Comparison of ENCODE assay signal across 7 mouse cellular contexts in the genomic region with DNA sequence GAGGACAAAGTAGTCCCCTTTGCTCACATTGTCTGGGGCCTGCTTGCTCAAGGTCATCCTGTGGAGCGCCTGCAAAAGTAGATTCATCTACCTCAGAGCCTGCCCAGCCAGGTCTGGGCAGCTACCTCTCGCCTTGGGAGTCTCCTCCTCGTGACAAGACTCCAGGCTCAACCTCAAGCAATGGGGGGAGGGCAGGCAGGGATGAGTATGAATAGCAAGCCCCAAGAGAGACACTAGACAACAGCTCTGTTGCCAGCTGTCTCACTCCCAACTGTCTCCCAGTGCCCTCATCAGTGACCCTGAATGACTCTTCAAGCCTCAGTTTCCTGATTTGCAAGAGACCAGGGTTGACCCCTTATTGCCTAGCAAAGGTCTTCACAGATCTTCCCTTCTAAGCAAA. TPM values are rescaled to one million over a fixed set of nuclear protein-coding genes. Genes with fewer than 3 reads are reported as not detected.
A peak's percentile ranks its signal among the peaks of the same experiment; 100 is the strongest.
DNase-seq lines count a peak whose midpoint lies in the region; ATAC-seq and TF ChIP-seq lines count a peak whose summit lies in the region.

No protein-coding gene starts in this region.

- DNase-seq in midbrain, postnatal 0 days (ENCODE audit: low spot score) = no peak
- peak; percentile 46 for DNase-seq in embryonic facial prominence, embryonic 14.5 days (ENCODE audit: low spot score)
- peak; percentile 47 for DNase-seq in testis, postnatal 10 days (ENCODE audit: low spot score)
- DNase-seq in layer of hippocampus, adult 9-11 months = no peak

- no peak for ATAC-seq in midbrain, embryonic 13.5 days
- no peak for ATAC-seq in midbrain, postnatal 0 days (ENCODE audit: low FRiP score)
- ATAC-seq in embryonic facial prominence, embryonic 14.5 days (ENCODE audit: low read depth) = no peak
- no peak for ATAC-seq in limb, embryonic 13.5 days (ENCODE audit: low FRiP score, low read depth)
- no peak for ATAC-seq in granulocyte monocyte progenitor cell, adult 5-6 weeks (replicated peaks; ENCODE audit: poor library complexity, severe bottlenecking)

- H3K4me1 ChIP-seq in midbrain, embryonic 13.5 days (replicated peaks) = peaks cover 6% of the 10 kb centered on the region
- no peaks in the 10 kb centered on the region for H3K4me1 ChIP-seq in midbrain, postnatal 0 days (ENCODE audit: insufficient read depth, low read length)
- H3K4me1 ChIP-seq in embryonic facial prominence, embryonic 14.5 days (ENCODE audit: control insufficient read depth, insufficient read depth, low read length) = peaks cover 35% of the 10 kb centered on the region
- peaks cover 44% of the 10 kb centered on the region for H3K4me1 ChIP-seq in limb, embryonic 13.5 days

- peak overlapping the region; percentile 50; the same call in 1 of the 2 replicates for H3K9ac ChIP-seq in midbrain, embryonic 13.5 days (replicated peaks)
- no peak overlapping the region for H3K9ac ChIP-seq in midbrain, postnatal 0 days (replicated peaks; ENCODE audit: low read length, poor library complexity, severe bottlenecking)
- no peak overlapping the region for H3K9ac ChIP-seq in embryonic facial prominence, embryonic 14.5 days (ENCODE audit: low read depth, low read length)
- H3K9ac ChIP-seq in limb, embryonic 13.5 days = peak overlapping the region; percentile 59; the same call in 1 of the 2 replicates

- no peaks in the 10 kb centered on the region for H3K9me3 ChIP-seq in midbrain, embryonic 13.5 days
- no peaks in the 10 kb centered on the region for H3K9me3 ChIP-seq in midbrain, postnatal 0 days (ENCODE audit: low read length)
- no peaks in the 10 kb centered on the region for H3K9me3 ChIP-seq in embryonic facial prominence, embryonic 14.5 days (ENCODE audit: control insufficient read depth, low read length)
- no peaks in the 10 kb centered on the region for H3K9me3 ChIP-seq in limb, embryonic 13.5 days

- H3K4me2 ChIP-seq in midbrain, embryonic 13.5 days (replicated peaks) = no peak overlapping the region
- no peak overlapping the region for H3K4me2 ChIP-seq in midbrain, postnatal 0 days (ENCODE audit: low read depth, low read length, poor library complexity, severe bottlenecking)
- peak overlapping the region; percentile 13; the same call in 1 of the 2 replicates for H3K4me2 ChIP-seq in embryonic facial prominence, embryonic 14.5 days (ENCODE audit: low read depth, low read length)
- H3K4me2 ChIP-seq in limb, embryonic 13.5 days (replicated peaks) = peak overlapping the region; percentile 31

- H3K36me3 ChIP-seq in midbrain, embryonic 13.5 days = no peaks in the 10 kb centered on the region
- no peaks in the 10 kb centered on the region for H3K36me3 ChIP-seq in midbrain, postnatal 0 days (ENCODE audit: insufficient read depth, low read length)
- H3K36me3 ChIP-seq in embryonic facial prominence, embryonic 14.5 days (ENCODE audit: control insufficient read depth, insufficient read depth, low read length) = no peaks in the 10 kb centered on the region
- H3K36me3 ChIP-seq in limb, embryonic 13.5 days = no peaks in the 10 kb centered on the region

- H3K27ac ChIP-seq in midbrain, embryonic 13.5 days = no peak overlapping the region
- H3K27ac ChIP-seq in midbrain, postnatal 0 days (ENCODE audit: low read depth, low read length) = no peak overlapping the region
- peak overlapping the region; percentile 92 for H3K27ac ChIP-seq in embryonic facial prominence, embryonic 14.5 days (replicated peaks; ENCODE audit: low read depth, low read length)
- H3K27ac ChIP-seq in limb, embryonic 13.5 days = peak overlapping the region; percentile 95

- no peaks in the 10 kb centered on the region for H3K27me3 ChIP-seq in midbrain, embryonic 13.5 days
- no peaks in the 10 kb centered on the region for H3K27me3 ChIP-seq in midbrain, postnatal 0 days (ENCODE audit: insufficient read depth, low read length)
- no peaks in the 10 kb centered on the region for H3K27me3 ChIP-seq in embryonic facial prominence, embryonic 14.5 days (replicated peaks; ENCODE audit: control insufficient read depth, insufficient read depth, low read length)
- no peaks in the 10 kb centered on the region for H3K27me3 ChIP-seq in limb, embryonic 13.5 days

- no peak overlapping the region for H3K4me3 ChIP-seq in midbrain, embryonic 13.5 days (replicated peaks)
- no peak overlapping the region for H3K4me3 ChIP-seq in midbrain, postnatal 0 days (ENCODE audit: low read depth, low read length)
- no peak overlapping the region for H3K4me3 ChIP-seq in embryonic facial prominence, embryonic 14.5 days (ENCODE audit: low read depth, low read length)
- H3K4me3 ChIP-seq in limb, embryonic 13.5 days = no peak overlapping the region

- no peak for TF ChIP-seq CTCF in midbrain, postnatal 0 days (IDR thresholded peaks at IDR 0.05)

- 66% methylated on average over 3 of the region's 3 CpGs for WGBS in midbrain, embryonic 13.5 days
- 62% methylated on average over 3 of the region's 3 CpGs for WGBS in midbrain, postnatal 0 days
- WGBS in embryonic facial prominence, embryonic 14.5 days = 11% methylated on average over 3 of the region's 3 CpGs
- 24% methylated on average over 3 of the region's 3 CpGs for WGBS in limb, embryonic 13.5 days

RNA-seq across cellular contexts. Expression of a gene that starts 11.9 kb away (rescaled TPM):
- 21.0 and 21.4 TPM in 2 replicates for polyA plus RNA-seq in midbrain, embryonic 13.5 days (2015; fragmentation: Nextera tagmentation; extraction: Ambion mirVana)
- 20.6 and 23.3 TPM in 2 replicates for total RNA-seq in midbrain, postnatal 0 days (2014; rRNA removed)
- polyA plus RNA-seq in midbrain, postnatal 0 days (2015; fragmentation: Nextera tagmentation; extraction: Ambion mirVana) = 21.7 and 23.5 TPM in 2 replicates
- 48.1 and 54.4 TPM in 2 replicates for polyA plus RNA-seq in embryonic facial prominence, embryonic 14.5 days (2014; fragmentation: Nextera tagmentation; extraction: Ambion mirVana)
- 40.6 and 45.2 TPM in 2 replicates for polyA plus RNA-seq in limb, embryonic 13.5 days (2015; fragmentation: Nextera tagmentation; extraction: Ambion mirVana)
- 3.7 and 8.2 TPM in 2 replicates for total RNA-seq in granulocyte monocyte progenitor cell, adult 5-6 weeks (2014; fragmentation: Nextera tagmentation)
- 1.9 and 2.8 TPM in 2 replicates for total RNA-seq in granulocyte monocyte progenitor cell, adult 5-6 weeks (2017)

RNA-seq across cellular contexts. Expression of a gene that starts 11.9 kb away (rescaled TPM):
- 1.8 and 2.0 TPM in 2 replicates for polyA plus RNA-seq in midbrain, embryonic 13.5 days (2015; fragmentation: Nextera tagmentation; extraction: Ambion mirVana)
- total RNA-seq in midbrain, postnatal 0 days (2014; rRNA removed) = 2.5 and 4.1 TPM in 2 replicates
- polyA plus RNA-seq in midbrain, postnatal 0 days (2015; fragmentation: Nextera tagmentation; extraction: Ambion mirVana) = 2.9 and 3.5 TPM in 2 replicates
- 1.5 and 2.2 TPM in 2 replicates for polyA plus RNA-seq in embryonic facial prominence, embryonic 14.5 days (2014; fragmentation: Nextera tagmentation; extraction: Ambion mirVana)
- polyA plus RNA-seq in limb, embryonic 13.5 days (2015; fragmentation: Nextera tagmentation; extraction: Ambion mirVana) = 2.0 and 2.1 TPM in 2 replicates
- total RNA-seq in granulocyte monocyte progenitor cell, adult 5-6 weeks (2014; fragmentation: Nextera tagmentation) = not detected in 2 replicates
- 0.09 TPM in 1 of 2 replicates, not detected in the other for total RNA-seq in granulocyte monocyte progenitor cell, adult 5-6 weeks (2017)

RNA-seq across cellular contexts. Expression of a gene that starts 28.0 kb away (rescaled TPM):
- 8.7 and 9.1 TPM in 2 replicates for polyA plus RNA-seq in midbrain, embryonic 13.5 days (2015; fragmentation: Nextera tagmentation; extraction: Ambion mirVana)
- 74.6 and 92.8 TPM in 2 replicates for total RNA-seq in midbrain, postnatal 0 days (2014; rRNA removed)
- polyA plus RNA-seq in midbrain, postnatal 0 days (2015; fragmentation: Nextera tagmentation; extraction: Ambion mirVana) = 38.8 and 39.2 TPM in 2 replicates
- polyA plus RNA-seq in embryonic facial prominence, embryonic 14.5 days (2014; fragmentation: Nextera tagmentation; extraction: Ambion mirVana) = 15.6 and 20.9 TPM in 2 replicates
- 10.0 and 10.8 TPM in 2 replicates for polyA plus RNA-seq in limb, embryonic 13.5 days (2015; fragmentation: Nextera tagmentation; extraction: Ambion mirVana)
- total RNA-seq in granulocyte monocyte progenitor cell, adult 5-6 weeks (2014; fragmentation: Nextera tagmentation) = 0.38 and 0.97 TPM in 2 replicates
- total RNA-seq in granulocyte monocyte progenitor cell, adult 5-6 weeks (2017) = 0.22 and 1.4 TPM in 2 replicates

RNA-seq across cellular contexts. Expression of a gene that starts 33.0 kb away (rescaled TPM):
- 1,344 and 1,356 TPM in 2 replicates for polyA plus RNA-seq in midbrain, embryonic 13.5 days (2015; fragmentation: Nextera tagmentation; extraction: Ambion mirVana)
- total RNA-seq in midbrain, postnatal 0 days (2014; rRNA removed) = 337 and 436 TPM in 2 replicates
- 2,585 and 2,689 TPM in 2 replicates for polyA plus RNA-seq in midbrain, postnatal 0 days (2015; fragmentation: Nextera tagmentation; extraction: Ambion mirVana)
- polyA plus RNA-seq in embryonic facial prominence, embryonic 14.5 days (2014; fragmentation: Nextera tagmentation; extraction: Ambion mirVana) = 1,690 and 1,712 TPM in 2 replicates
- polyA plus RNA-seq in limb, embryonic 13.5 days (2015; fragmentation: Nextera tagmentation; extraction: Ambion mirVana) = 1,470 and 1,484 TPM in 2 replicates
- 806 and 810 TPM in 2 replicates for total RNA-seq in granulocyte monocyte progenitor cell, adult 5-6 weeks (2014; fragmentation: Nextera tagmentation)
- total RNA-seq in granulocyte monocyte progenitor cell, adult 5-6 weeks (2017) = 350 and 359 TPM in 2 replicates

Comparison
In these comparisons a context has a peak if more than half of its experiments do, and no peak if none do; other contexts are left out.
1. H3K9ac ChIP-seq: peak in midbrain, embryonic 13.5 days (single experiment) and limb, embryonic 13.5 days (single experiment); none in midbrain, postnatal 0 days (single experiment) and embryonic facial prominence, embryonic 14.5 days (single experiment).
2. H3K27ac ChIP-seq: peak in embryonic facial prominence, embryonic 14.5 days (single experiment) and limb, embryonic 13.5 days (single experiment); none in midbrain, embryonic 13.5 days (single experiment) and midbrain, postnatal 0 days (single experiment).
3. H3K4me2 ChIP-seq: peak in embryonic facial prominence, embryonic 14.5 days (single experiment) and limb, embryonic 13.5 days (single experiment); none in midbrain, embryonic 13.5 days (single experiment) and midbrain, postnatal 0 days (single experiment).
4. DNase-seq: peak in embryonic facial prominence, embryonic 14.5 days (single experiment) and testis, postnatal 10 days (single experiment); none in midbrain, postnatal 0 days (single experiment) and layer of hippocampus, adult 9-11 months (single experiment).